Mouse (Mus musculus): ENCODE results near the gene A930033H14Rik. TPM values are rescaled to one million over a fixed set of nuclear protein-coding genes. Genes with fewer than 3 reads are reported as not detected.

A930033H14Rik gene
- polyA plus RNA-seq, 1 experiment from 2014 or later, result 1.2 TPM

DNA sequence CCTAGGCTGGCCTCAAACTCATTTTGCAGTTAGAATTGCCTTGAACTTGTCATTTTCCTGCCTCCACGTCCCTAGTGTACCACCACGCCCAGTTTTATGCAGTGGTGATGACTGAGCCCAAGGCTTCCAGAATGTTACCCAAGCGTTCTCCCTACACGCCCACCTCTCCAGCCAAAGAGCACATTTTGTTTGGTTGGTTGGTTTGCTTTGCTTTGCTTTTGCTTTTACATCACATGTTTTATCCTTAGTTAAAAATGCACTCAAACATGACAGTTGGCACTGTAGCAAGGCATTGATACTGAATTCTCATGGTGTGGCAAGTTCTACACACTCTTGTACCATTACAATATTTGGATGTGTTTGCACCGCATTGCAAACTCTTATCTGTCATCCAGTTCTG lies 49.7 kb downstream of the A930033H14Rik start:
- Histone ChIP-seq H3K9ac (ENCODE audit: low read length) (no peak overlapping the region), H3K27ac (replicated peaks) (no peak overlapping the region), H3K4me2 (replicated peaks; ENCODE audit: low read depth) (no peak overlapping the region), H3K4me1 (replicated peaks; ENCODE audit: control insufficient read depth, insufficient read depth) (no peaks in the 10 kb centered on the region), H3K27me3 (ENCODE audit: control insufficient read depth, insufficient read depth, low read length) (no peaks in the 10 kb centered on the region), H3K36me3 (ENCODE audit: control insufficient read depth, insufficient read depth, low read length) (no peaks in the 10 kb centered on the region), H3K9me3 (ENCODE audit: control insufficient read depth, low read length) (no peaks in the 10 kb centered on the region), H3K4me3 (ENCODE audit: low read depth, low read length) (no peak overlapping the region)
- DNase-seq (ENCODE audit: low spot score), result no peak
- TF ChIP-seq CTCF (IDR thresholded peaks at IDR 0.05; ENCODE audit: low read depth), result no peak
- TF ChIP-seq EP300 (optimal IDR thresholded peaks at IDR 0.05), result no peak
- 79% methylated on average over 5 of the region's 5 CpGs for WGBS
- ATAC-seq (ENCODE audit: low FRiP score, low TSS enrichment), result no peak

DNA sequence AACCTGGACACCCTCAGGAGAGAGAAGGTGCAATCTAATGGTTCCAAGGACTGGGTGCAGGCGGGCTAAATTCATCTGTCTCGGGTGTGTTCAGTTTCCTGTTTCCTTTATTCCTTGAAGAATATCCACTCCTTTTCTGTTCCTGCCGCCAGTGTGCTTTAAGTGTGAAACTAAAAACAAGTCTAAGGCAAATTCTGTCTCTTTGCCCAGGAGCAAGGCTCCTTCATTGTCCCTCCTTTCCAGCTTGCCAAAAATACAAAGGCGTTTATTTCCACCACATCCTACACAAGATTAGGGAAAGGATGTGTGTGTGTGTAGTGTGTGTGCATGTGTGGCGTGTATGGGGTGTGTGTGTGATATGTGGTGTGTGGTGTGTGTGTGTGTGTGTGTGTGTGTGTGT lies 50.3 kb downstream of the A930033H14Rik start:
- no peaks in the 10 kb centered on the region for H3K36me3 ChIP-seq (ENCODE audit: control insufficient read depth, insufficient read depth, low read length)
- no peaks in the 10 kb centered on the region for H3K27me3 ChIP-seq (ENCODE audit: control insufficient read depth, insufficient read depth, low read length)
- H3K9ac ChIP-seq (ENCODE audit: low read length), result no peak overlapping the region
- H3K4me3 ChIP-seq (ENCODE audit: low read depth, low read length), result no peak overlapping the region
- ATAC-seq (ENCODE audit: low FRiP score, low TSS enrichment), result no peak
- H3K27ac ChIP-seq (replicated peaks), result no peak overlapping the region
- 63% methylated on average over 5 of the region's 5 CpGs for WGBS
- TF ChIP-seq EP300 (optimal IDR thresholded peaks at IDR 0.05) (no peak), CTCF (IDR thresholded peaks at IDR 0.05; ENCODE audit: low read depth) (no peak)
- no peak overlapping the region for H3K4me2 ChIP-seq (replicated peaks; ENCODE audit: low read depth)
- no peaks in the 10 kb centered on the region for H3K9me3 ChIP-seq (ENCODE audit: control insufficient read depth, low read length)
- H3K4me1 ChIP-seq (replicated peaks; ENCODE audit: control insufficient read depth, insufficient read depth), result no peaks in the 10 kb centered on the region
- DNase-seq (ENCODE audit: low spot score), result no peak

DNA sequence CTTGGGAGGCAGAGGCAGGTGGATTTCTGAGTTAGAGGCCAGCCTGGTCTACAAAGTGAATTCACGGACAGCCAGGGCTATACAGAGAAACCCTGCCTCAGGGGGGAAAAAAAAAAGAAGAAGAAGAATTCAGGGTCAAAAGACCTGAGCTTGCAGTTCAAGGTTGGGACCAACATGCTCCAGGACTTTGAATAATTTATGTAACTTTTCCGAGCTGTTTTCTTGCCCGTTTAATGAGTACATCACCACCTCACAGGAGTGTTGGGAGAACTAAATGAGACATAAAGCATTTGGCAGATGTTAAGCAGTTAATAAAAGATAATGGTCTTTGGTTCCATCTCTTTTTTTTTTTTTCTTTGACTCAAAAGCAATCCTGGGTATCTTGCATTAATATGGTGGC lies 51.4 kb downstream of the A930033H14Rik start:
- TF ChIP-seq EP300 (optimal IDR thresholded peaks at IDR 0.05) (no peak), CTCF (IDR thresholded peaks at IDR 0.05; ENCODE audit: low read depth) (no peak)
- 81% methylated on average over 3 of the region's 3 CpGs for WGBS
- Histone ChIP-seq H3K27ac (replicated peaks) (no peak overlapping the region), H3K36me3 (ENCODE audit: control insufficient read depth, insufficient read depth, low read length) (no peaks in the 10 kb centered on the region), H3K9me3 (ENCODE audit: control insufficient read depth, low read length) (no peaks in the 10 kb centered on the region), H3K4me2 (replicated peaks; ENCODE audit: low read depth) (no peak overlapping the region), H3K9ac (ENCODE audit: low read length) (no peak overlapping the region), H3K27me3 (ENCODE audit: control insufficient read depth, insufficient read depth, low read length) (no peaks in the 10 kb centered on the region), H3K4me3 (ENCODE audit: low read depth, low read length) (no peak overlapping the region), H3K4me1 (replicated peaks; ENCODE audit: control insufficient read depth, insufficient read depth) (no peaks in the 10 kb centered on the region)
- DNase-seq (ENCODE audit: low spot score) (no peak), ATAC-seq (ENCODE audit: low FRiP score, low TSS enrichment) (no peak)

DNA sequence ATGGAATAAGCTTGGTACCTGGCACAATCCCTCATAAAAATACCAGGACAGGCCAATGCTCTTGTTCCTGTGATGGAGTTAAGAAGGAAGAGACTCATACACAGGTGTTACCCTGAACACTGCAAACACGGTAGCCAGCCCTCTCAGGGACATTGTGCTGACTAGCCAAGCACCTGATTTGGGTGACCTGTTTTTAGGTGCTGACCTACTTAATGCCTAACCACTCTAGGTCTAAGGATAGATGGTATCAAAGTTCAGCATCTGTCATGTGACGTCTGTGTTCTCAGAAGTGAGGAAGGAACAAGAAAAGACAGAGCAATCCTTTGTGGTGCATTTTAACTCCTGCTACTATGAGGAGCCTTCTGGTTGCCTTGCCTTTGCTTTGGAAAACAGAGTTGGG lies 52.0 kb downstream of the A930033H14Rik start:
- H3K4me2 ChIP-seq (replicated peaks; ENCODE audit: low read depth), result no peak overlapping the region
- H3K4me3 ChIP-seq (ENCODE audit: low read depth, low read length), result no peak overlapping the region
- no peaks in the 10 kb centered on the region for H3K36me3 ChIP-seq (ENCODE audit: control insufficient read depth, insufficient read depth, low read length)
- TF ChIP-seq EP300 (optimal IDR thresholded peaks at IDR 0.05) (no peak), CTCF (IDR thresholded peaks at IDR 0.05; ENCODE audit: low read depth) (no peak)
- DNase-seq (ENCODE audit: low spot score) (no peak), ATAC-seq (ENCODE audit: low FRiP score, low TSS enrichment) (peak; percentile 30; the same call in 1 of the 2 replicates)
- H3K9me3 ChIP-seq (ENCODE audit: control insufficient read depth, low read length), result no peaks in the 10 kb centered on the region
- no peak overlapping the region for H3K27ac ChIP-seq (replicated peaks)
- no peaks in the 10 kb centered on the region for H3K27me3 ChIP-seq (ENCODE audit: control insufficient read depth, insufficient read depth, low read length)
- 77% methylated on average over 2 of the region's 2 CpGs for WGBS
- H3K4me1 ChIP-seq (replicated peaks; ENCODE audit: control insufficient read depth, insufficient read depth), result no peaks in the 10 kb centered on the region
- H3K9ac ChIP-seq (ENCODE audit: low read length), result no peak overlapping the region

Other genes with a start within 250 kb of the A930033H14Rik start
- gene Rhobtb1, start 61.7 kb downstream of the A930033H14Rik start, polyA plus RNA-seq (2015; fragmentation: Nextera tagmentation; extraction: Ambion mirVana), result 27.1 and 34.4 TPM in 2 replicates
- gene Cdk1, start 139.8 kb upstream of the A930033H14Rik start, polyA plus RNA-seq (2015; fragmentation: Nextera tagmentation; extraction: Ambion mirVana), result 104 and 147 TPM in 2 replicates
- gene Ank3, start 185.7 kb upstream of the A930033H14Rik start, polyA plus RNA-seq (2015; fragmentation: Nextera tagmentation; extraction: Ambion mirVana), result 16.0 and 16.8 TPM in 2 replicates

All from stomach, postnatal 0 days (tissue).